Mouse (Mus musculus): ENCODE results near the gene Olfr1047.
"Not testable (repeated sequence)": the region's sequence is repeated elsewhere in the genome, so short reads cannot be mapped to it uniquely, and the experiment has no call there.

Olfr1047 gene

DNA sequence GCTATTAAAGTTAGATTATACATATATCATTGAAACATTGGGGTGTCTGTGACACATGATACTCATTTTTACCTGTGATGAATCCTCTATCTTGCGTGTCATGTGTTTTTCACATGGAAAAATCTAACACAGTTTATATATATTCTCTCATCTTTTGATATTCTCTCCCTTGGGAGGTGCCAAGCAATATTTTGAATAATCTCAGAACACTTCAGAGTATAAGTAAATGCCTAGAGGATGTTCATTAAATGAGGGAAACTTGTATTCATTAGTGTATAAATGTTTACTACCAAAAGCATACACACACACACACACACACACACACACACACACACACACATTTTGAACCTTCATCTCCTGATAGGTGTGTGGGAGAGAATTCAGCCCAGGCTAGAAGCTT is at the start of gene Olfr1047:
TSS of gene Olfr1047 (minus strand) at position 101 of the 400 bp plus-strand sequence.
- Histone ChIP-seq H3K36me3 (ENCODE audit: control insufficient read depth, insufficient read depth, low read length, poor library complexity, severe bottlenecking) (no peaks in the 10 kb centered on the region), H3K27me3 (ENCODE audit: control insufficient read depth, insufficient read depth, low read length, poor library complexity, severe bottlenecking) (no peaks in the 10 kb centered on the region)
- DNase-seq (ENCODE audit: low read depth, low spot score), result no peak

DNA sequence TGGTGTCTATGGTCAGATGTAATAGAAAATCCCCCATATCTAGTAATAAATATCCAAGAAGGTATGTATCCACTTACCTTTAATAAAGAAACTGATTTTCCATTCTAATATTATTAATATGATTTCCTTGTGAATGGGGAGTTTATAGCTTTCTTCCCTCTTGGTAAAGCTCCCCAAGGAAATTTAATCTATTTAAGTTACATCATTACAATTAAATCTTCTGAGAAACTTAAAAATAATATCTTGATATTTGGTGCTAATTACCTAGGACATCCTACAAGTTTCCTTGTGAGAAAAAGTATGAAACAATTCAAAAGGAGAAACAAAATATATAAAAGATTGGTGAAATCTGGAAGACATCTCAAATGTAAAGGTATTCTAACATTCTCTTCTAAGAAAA is 47.8 kb upstream of the Olfr1047 start, which contains the start of gene Olfr1051:
TSS of gene Olfr1051 (minus strand) at position 101 of the 400 bp plus-strand sequence.
- H3K27me3 ChIP-seq (ENCODE audit: control insufficient read depth, insufficient read depth, low read length, poor library complexity, severe bottlenecking); DNase-seq (ENCODE audit: low read depth, low spot score); H3K36me3 ChIP-seq (ENCODE audit: control insufficient read depth, insufficient read depth, low read length, poor library complexity, severe bottlenecking): not testable (repeated sequence)

DNA sequence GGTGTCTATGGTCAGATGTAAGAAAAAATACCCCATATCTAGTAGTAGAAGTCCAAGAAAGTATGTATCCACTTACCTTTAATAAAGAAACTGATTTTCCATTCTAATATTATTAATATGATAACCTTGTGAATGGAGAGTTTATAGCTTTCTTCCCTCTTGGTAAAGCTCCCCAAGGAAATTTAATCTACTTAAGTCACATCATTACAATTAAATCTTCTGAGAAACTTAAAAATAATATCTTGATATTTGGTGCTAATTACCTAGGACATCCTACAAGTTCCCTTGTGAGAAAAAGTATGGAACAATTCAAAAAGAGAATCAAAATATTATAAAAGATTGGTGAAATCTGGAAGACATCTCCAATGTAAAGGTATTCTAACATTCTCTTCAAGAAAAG is 27.0 kb upstream of the Olfr1047 start, which contains the start of gene Olfr1049:
TSS of gene Olfr1049 (minus strand) at position 101 of the 400 bp plus-strand sequence.
- H3K36me3 ChIP-seq (ENCODE audit: control insufficient read depth, insufficient read depth, low read length, poor library complexity, severe bottlenecking); H3K27me3 ChIP-seq (ENCODE audit: control insufficient read depth, insufficient read depth, low read length, poor library complexity, severe bottlenecking); DNase-seq (ENCODE audit: low read depth, low spot score): not testable (repeated sequence)

DNA sequence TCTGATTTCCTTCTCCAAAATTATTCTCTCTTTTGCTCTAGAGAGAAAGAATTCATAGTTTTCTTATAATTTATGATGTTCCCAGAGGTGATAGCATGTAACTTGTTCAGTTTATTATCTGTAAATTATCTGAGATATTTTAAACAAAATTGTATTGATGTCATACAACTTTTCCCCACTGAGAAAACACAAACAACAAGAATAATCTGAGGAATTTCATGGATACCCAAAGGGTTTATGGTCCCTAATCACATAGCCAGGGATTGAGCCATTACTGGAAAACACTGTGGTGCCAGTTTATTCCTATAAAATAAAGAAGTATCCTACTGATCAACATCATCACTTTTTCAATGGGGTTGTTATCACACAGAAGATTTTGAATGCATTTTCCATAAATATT is 9.0 kb upstream of the Olfr1047 start, which contains the start of gene Olfr1048:
TSS of gene Olfr1048 (minus strand) at position 101 of the 400 bp plus-strand sequence.
- H3K27me3 ChIP-seq (ENCODE audit: control insufficient read depth, insufficient read depth, low read length, poor library complexity, severe bottlenecking), result no peaks in the 10 kb centered on the region
- H3K36me3 ChIP-seq (ENCODE audit: control insufficient read depth, insufficient read depth, low read length, poor library complexity, severe bottlenecking), result no peaks in the 10 kb centered on the region
- no peak for DNase-seq (ENCODE audit: low read depth, low spot score)

DNA sequence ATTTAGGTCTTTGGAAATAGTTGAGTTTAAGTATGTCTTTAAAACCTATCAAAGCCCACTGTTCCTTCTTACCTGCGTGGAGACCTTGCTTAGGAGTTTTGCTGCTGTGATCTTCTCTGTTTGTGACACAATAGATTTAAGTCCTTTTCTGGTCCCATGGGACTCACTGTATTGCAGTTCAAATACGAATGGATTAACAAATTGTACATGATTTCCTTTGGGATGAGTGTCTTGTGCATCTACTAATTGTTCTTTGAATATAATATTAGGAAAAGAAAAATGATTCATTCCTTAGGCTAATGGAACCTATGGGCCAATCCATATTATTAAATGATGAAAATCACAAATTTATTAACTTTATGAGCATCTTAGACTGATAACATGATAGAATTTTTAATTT is 12.0 kb downstream of the Olfr1047 start, which contains the start of gene Olfr1046:
TSS of gene Olfr1046 (minus strand) at position 101 of the 400 bp plus-strand sequence.
- no peak for DNase-seq (ENCODE audit: low read depth, low spot score)
- Histone ChIP-seq H3K27me3 (ENCODE audit: control insufficient read depth, insufficient read depth, low read length, poor library complexity, severe bottlenecking) (no peaks in the 10 kb centered on the region; the same call in 1 of the 2 replicates), H3K36me3 (ENCODE audit: control insufficient read depth, insufficient read depth, low read length, poor library complexity, severe bottlenecking) (no peaks in the 10 kb centered on the region)

DNA sequence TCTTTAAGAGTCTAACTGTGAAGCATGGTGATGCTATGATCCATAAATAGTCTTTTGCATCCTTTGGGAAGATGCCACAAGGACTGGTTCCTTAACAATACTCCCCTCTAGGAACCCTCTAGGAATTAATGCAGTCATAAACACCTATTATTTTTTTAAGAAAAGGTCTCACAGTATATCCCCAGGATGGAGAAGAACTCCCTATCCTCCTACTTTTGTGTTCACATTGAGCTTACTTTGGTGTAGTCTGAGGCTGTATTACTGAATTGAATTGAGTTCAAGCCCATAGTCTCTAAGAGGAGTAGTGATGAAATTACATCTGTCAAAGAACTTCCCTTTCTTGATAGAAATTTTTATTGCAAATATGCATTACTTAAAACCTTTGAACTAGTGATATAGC is 28.3 kb downstream of the Olfr1047 start, which contains the start of gene Olfr1045:
TSS of gene Olfr1045 (minus strand) at position 101 of the 400 bp plus-strand sequence.
- Histone ChIP-seq H3K36me3 (ENCODE audit: control insufficient read depth, insufficient read depth, low read length, poor library complexity, severe bottlenecking) (no peaks in the 10 kb centered on the region), H3K27me3 (ENCODE audit: control insufficient read depth, insufficient read depth, low read length, poor library complexity, severe bottlenecking) (no peaks in the 10 kb centered on the region)
- DNase-seq (ENCODE audit: low read depth, low spot score), result no peak

DNA sequence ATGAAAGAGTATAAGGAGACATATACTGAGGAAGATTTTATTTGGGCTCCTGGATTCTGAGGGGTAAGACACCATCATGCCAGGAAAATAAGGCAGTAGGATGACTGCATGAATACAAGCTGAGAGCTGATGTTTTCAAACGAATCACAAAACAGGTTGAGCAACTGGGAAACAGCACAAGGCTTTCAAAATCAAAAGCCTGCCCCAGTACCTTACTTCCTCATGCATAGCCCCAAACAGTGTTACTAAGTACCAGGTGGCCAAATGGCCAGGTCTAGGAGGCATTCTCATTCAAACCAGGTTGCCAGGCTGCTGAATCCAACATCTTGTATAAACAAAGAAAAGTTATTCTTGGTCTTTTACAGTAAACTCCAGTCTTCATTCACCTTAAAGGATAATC is 35.3 kb downstream of the Olfr1047 start:
- Histone ChIP-seq H3K27me3 (ENCODE audit: control insufficient read depth, insufficient read depth, low read length, poor library complexity, severe bottlenecking) (no peaks in the 10 kb centered on the region), H3K36me3 (ENCODE audit: control insufficient read depth, insufficient read depth, low read length, poor library complexity, severe bottlenecking) (no peaks in the 10 kb centered on the region)
- DNase-seq (ENCODE audit: low read depth, low spot score), result no peak

DNA sequence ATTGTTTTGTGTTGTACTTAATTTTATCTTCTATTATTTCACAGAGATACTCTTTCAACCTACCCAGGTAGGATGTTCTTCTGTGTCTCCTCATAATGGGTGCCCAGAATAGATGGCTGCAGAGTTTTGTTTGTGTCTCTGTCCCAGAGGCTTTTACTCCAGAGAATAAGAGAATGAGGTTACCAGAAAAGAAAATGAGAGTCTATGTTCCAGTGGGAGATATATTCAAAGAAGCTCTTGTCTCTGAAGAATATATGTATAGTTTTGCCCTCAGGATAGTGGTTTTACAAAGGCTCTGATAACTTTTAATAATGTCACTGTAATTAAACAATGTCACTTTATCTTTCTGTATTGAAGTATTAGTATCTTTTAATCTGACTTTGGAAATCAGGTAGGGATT is 45.6 kb downstream of the Olfr1047 start, which contains the start of gene Olfr52:
TSS of gene Olfr52 (minus strand) at position 101 of the 400 bp plus-strand sequence.
- H3K27me3 ChIP-seq (ENCODE audit: control insufficient read depth, insufficient read depth, low read length, poor library complexity, severe bottlenecking), result no peaks in the 10 kb centered on the region
- DNase-seq (ENCODE audit: low read depth, low spot score), result no peak
- H3K36me3 ChIP-seq (ENCODE audit: control insufficient read depth, insufficient read depth, low read length, poor library complexity, severe bottlenecking), result no peaks in the 10 kb centered on the region

DNA sequence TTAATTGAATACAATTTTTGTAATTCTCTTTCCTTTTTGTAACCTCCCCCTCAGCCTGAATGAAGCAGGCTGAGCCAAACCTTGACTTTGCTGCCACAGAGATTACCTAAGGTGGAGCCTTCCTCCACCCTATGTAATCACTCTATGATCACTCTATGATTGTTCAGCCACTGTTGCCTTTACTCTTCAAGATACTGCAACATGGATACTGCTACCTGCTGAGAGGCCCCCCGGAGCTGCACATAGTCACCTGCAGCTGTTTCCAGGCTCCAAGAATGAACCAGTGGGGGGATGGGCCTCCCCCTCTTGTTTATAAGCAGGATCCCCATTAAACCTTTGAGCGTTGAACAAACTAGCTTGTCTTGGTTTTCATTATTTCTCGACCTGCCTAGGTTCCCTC is 51.3 kb downstream of the Olfr1047 start:
- H3K36me3 ChIP-seq (ENCODE audit: control insufficient read depth, insufficient read depth, low read length, poor library complexity, severe bottlenecking), result no peaks in the 10 kb centered on the region

DNA sequence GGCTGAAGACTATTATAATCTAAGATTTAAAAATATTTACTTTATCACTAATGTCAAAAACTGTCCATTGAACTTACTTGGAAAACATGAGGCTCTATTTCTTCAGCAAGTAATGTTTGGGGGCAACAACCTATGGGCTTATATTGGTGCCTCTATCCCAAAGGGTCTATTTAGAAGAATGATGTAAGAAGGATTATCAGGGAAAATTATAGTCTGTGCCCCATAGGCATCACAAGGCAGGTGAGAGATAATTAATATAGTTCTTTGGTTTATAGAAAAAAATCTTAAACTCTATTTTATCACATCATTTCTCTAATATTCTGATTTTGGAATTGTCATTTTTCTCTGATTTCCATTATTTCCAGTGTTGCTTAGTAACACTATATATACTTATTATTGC is 53.5 kb downstream of the Olfr1047 start, which contains the start of gene Olfr1044:
TSS of gene Olfr1044 (minus strand) at position 101 of the 400 bp plus-strand sequence.
- no peak for DNase-seq (ENCODE audit: low read depth, low spot score)
- H3K27me3 ChIP-seq (ENCODE audit: control insufficient read depth, insufficient read depth, low read length, poor library complexity, severe bottlenecking), result no peaks in the 10 kb centered on the region
- no peaks in the 10 kb centered on the region for H3K36me3 ChIP-seq (ENCODE audit: control insufficient read depth, insufficient read depth, low read length, poor library complexity, severe bottlenecking)

More for the DNA sequence above, 51.3 kb downstream of the Olfr1047 start:
- no peaks in the 10 kb centered on the region for H3K27me3 ChIP-seq (ENCODE audit: control insufficient read depth, insufficient read depth, low read length, poor library complexity, severe bottlenecking)
- DNase-seq (ENCODE audit: low read depth, low spot score), result no peak
